Mouse (Mus musculus) limb, embryonic 10.5 days (tissue): ENCODE results near the gene Gm4922. TPM values are rescaled to one million over a fixed set of nuclear protein-coding genes. Genes with fewer than 3 reads are reported as not detected.

ENCODE experiments used
- DNase-seq: peaks from one replicate; pipeline ENCODE4 v3.0.0-alpha.2; 2017; ENCODE audit warnings: low spot score
- H3K27ac ChIP-seq: fragments of 300-500 bp; sonication (generic); 2 replicates; pipeline ENCODE4 v1.5.1; 2016; ENCODE audit warnings: mild to moderate bottlenecking
- H3K27me3 ChIP-seq: fragments of 300-500 bp; sonication (generic); 2 replicates; pipeline ENCODE4 v1.6.1; 2016; ENCODE audit warnings: low read depth, mild to moderate bottlenecking; ENCODE audit not compliant: poor library complexity, severe bottlenecking
- H3K36me3 ChIP-seq: fragments of 300-500 bp; sonication (generic); 2 replicates; pipeline ENCODE4 v1.6.1; 2016; ENCODE audit warnings: mild to moderate bottlenecking, moderate library complexity
- H3K4me1 ChIP-seq: fragments of 300-500 bp; sonication (generic); 2 replicates; pipeline ENCODE4 v1.6.1; 2016
- H3K4me3 ChIP-seq: fragments of 300-500 bp; sonication (generic); 2 replicates; pipeline ENCODE4 v1.5.1; 2016; ENCODE audit warnings: mild to moderate bottlenecking, moderate library complexity
- H3K9me3 ChIP-seq: fragments of 300-500 bp; sonication (generic); replicated peaks from 2 replicates; pipeline ENCODE4 v1.6.1; 2016; ENCODE audit warnings: mild to moderate bottlenecking
- WGBS: fragments of 180-500 bp; shearing (Covaris S2); methylation state at CpG from one replicate; pipeline ENCODE4 v1.1.7; 2016; 5-methylcytosine and 5-hydroxymethylcytosine counted together
- polyA plus RNA-seq: library from polyadenylated mRNA; unstranded; fragments of >200 nt; fragmentation: Nextera tagmentation; extraction: Ambion mirVana; gene quantifications from 2 replicates; pipeline ENCODE4 v1.2.1, GENCODE M21; 2016

Gm4922 gene
- polyA plus RNA-seq, 1 experiment from 2014 or later: not detected

DNA sequence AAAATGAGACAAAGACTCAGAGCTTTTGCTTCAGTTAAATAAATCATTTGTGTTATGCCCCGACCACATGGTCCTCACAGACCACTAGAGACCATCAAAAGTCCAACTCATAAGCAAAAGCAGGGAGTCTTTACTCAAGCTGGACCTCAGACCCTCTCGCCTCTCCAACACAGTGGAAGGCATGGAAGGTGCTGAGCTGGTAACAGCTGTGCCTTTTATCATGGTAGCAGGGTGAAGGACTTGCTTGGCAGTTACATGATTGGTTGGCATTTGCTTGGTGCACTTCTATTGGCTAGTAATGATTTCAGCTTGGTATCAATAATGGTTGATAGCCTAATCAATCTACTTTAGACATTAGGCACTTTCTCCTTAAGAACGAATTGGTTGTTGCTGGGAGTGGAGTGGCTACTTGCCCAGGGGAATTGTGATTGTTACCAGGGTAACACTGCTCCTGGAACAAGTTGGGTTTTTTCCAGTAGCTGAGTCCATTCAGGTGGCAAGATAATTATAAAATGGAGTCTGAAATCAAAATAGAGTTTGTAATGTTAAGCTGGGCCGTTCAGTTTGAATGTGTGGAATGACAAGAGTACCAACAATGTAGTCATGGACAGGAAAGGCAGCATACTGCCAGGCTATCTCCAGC is 13.9 kb downstream of the Gm4922 start:
- Histone ChIP-seq H3K4me1 (peaks cover 6% of the 10 kb centered on the region; the same call in 1 of the 2 replicates), H3K27me3 (no peaks in the 10 kb centered on the region), H3K4me3 (no peak overlapping the region), H3K27ac (no peak overlapping the region), H3K9me3 (no peaks in the 10 kb centered on the region), H3K36me3 (no peaks in the 10 kb centered on the region)
- no peak for DNase-seq
- WGBS: 81% methylated on average over 4 of the region's 4 CpGs

DNA sequence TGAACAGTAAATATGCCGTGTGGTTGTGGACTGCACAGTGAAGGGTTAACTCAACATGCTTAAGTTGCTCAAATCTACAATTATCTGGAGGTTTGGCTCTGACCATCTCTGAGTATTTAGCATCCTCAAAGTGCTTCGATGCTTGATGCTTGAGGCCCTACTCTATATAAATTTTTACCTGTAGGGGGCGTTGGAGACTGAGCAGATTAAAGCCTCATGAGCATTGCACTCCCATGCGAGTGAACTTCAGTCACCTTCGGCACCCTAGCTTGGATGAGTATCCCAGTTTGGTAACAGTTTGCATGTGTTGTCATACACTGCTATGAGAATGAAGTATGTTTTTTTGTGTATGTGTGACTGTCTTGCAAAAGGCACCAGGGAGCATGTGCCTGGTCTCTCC is 16.7 kb downstream of the Gm4922 start:
- H3K4me3 ChIP-seq: no peak overlapping the region
- DNase-seq: no peak
- 53% methylated on average over 5 of the region's 5 CpGs for WGBS
- no peak overlapping the region for H3K27ac ChIP-seq
- peaks cover 5% of the 10 kb centered on the region; the same call in 1 of the 2 replicates for H3K4me1 ChIP-seq
- no peaks in the 10 kb centered on the region for H3K9me3 ChIP-seq
- H3K27me3 ChIP-seq: no peaks in the 10 kb centered on the region
- H3K36me3 ChIP-seq: no peaks in the 10 kb centered on the region

- DNase-seq: peak; percentile 77
- Histone ChIP-seq H3K27me3 (no peaks in the 10 kb centered on the region), H3K4me1 (no peaks in the 10 kb centered on the region), H3K4me3 (no peak overlapping the region), H3K27ac (no peak overlapping the region), H3K9me3 (no peaks in the 10 kb centered on the region; the same call in 1 of the 2 replicates), H3K36me3 (no peaks in the 10 kb centered on the region)
- WGBS: 46% methylated on average over 2 of the region's 2 CpGs
Observed at GRCm38 (mm10) chr10:18760241-18760640, 26.4 kb downstream of the Gm4922 start.

GRCm38 (mm10) chr10:18750057-18750456 is 36.5 kb downstream of the Gm4922 start:
- H3K4me3 ChIP-seq: no peak overlapping the region
- H3K4me1 ChIP-seq: no peaks in the 10 kb centered on the region
- peaks cover 4% of the 10 kb centered on the region for H3K27me3 ChIP-seq
- no peaks in the 10 kb centered on the region for H3K9me3 ChIP-seq
- WGBS: 76% methylated on average over 4 of the region's 4 CpGs
- no peak overlapping the region for H3K27ac ChIP-seq
- H3K36me3 ChIP-seq: no peaks in the 10 kb centered on the region
- DNase-seq: no peak

GRCm38 (mm10) chr10:18743286-18744142 is 43.1 kb downstream of the Gm4922 start, which contains the start of gene Arfgef3:
TSS of gene Arfgef3 (minus strand) at chr10:18743949.
- H3K27me3 ChIP-seq: peaks cover 35% of the 10 kb centered on the region
- no peaks in the 10 kb centered on the region for H3K36me3 ChIP-seq
- H3K9me3 ChIP-seq: no peaks in the 10 kb centered on the region
- H3K27ac ChIP-seq: no peak within 1 kb of the TSS
- WGBS: 3% methylated on average over 50 of the region's 50 CpGs
- peak; percentile 62 for DNase-seq
- peak within 1 kb of the TSS; percentile 55 for H3K4me3 ChIP-seq
- H3K4me1 ChIP-seq: peaks cover 11% of the 10 kb centered on the region

- peaks cover 11% of the 10 kb centered on the region for H3K4me1 ChIP-seq
- WGBS: 80% methylated on average over 6 of the region's 6 CpGs
- no peaks in the 10 kb centered on the region for H3K36me3 ChIP-seq
- no peak overlapping the region for H3K4me3 ChIP-seq
- H3K27me3 ChIP-seq: peaks cover 35% of the 10 kb centered on the region
- H3K9me3 ChIP-seq: no peaks in the 10 kb centered on the region
- DNase-seq: no peak
- no peak overlapping the region for H3K27ac ChIP-seq
Observed at GRCm38 (mm10) chr10:18742086-18742485, 44.5 kb downstream of the Gm4922 start.

DNA sequence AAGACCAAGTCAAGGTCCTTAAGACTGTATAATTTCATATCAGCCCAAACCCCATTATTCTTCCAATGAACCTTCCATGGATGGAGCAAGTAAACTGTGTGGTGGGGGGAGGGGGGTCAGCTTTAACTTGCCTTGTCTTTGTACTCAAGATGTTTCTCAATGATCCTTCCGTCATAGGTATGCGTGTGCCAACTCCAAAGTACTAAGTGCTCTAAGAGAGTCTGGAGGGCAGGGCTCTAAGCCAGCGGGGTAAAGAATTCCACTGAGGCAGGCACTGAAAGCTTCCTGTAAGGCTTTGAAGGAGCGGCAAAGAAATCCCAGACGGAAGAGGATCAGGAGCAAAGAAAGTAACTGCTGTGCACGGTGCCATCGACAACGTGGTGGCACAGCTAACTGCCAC is 45.6 kb downstream of the Gm4922 start:
- 89% methylated on average over 8 of the region's 8 CpGs for WGBS
- Histone ChIP-seq H3K27me3 (peaks cover 35% of the 10 kb centered on the region), H3K4me1 (peaks cover 11% of the 10 kb centered on the region), H3K4me3 (no peak overlapping the region), H3K27ac (no peak overlapping the region), H3K36me3 (no peaks in the 10 kb centered on the region), H3K9me3 (no peaks in the 10 kb centered on the region)
- DNase-seq: no peak

Other genes starting within 250 kb of the Gm4922 start
- gene Hebp2, start 240.7 kb downstream of the Gm4922 start, polyA plus RNA-seq: 19.8 TPM in 2 replicates
- gene Arfgef3, start 42.8 kb downstream of the Gm4922 start, polyA plus RNA-seq: 0.08 and 0.11 TPM in 2 replicates
- 35.0 and 35.6 TPM in 2 replicates for gene Perp, start 58.2 kb upstream of the Gm4922 start, polyA plus RNA-seq
- gene Tnfaip3, start 228.9 kb upstream of the Gm4922 start, polyA plus RNA-seq: 1.3 and 2.3 TPM in 2 replicates